Mouse (Mus musculus) erythroid progenitor cell, adult 5-6 weeks (primary cell): ENCODE results near the gene En1. TPM values are rescaled to one million over a fixed set of nuclear protein-coding genes. Genes with fewer than 3 reads are reported as not detected.
A peak's percentile ranks its signal among the peaks of the same experiment; 100 is the strongest.

Experiments used
- ATAC-seq: replicated peaks from 2 replicates; pipeline ENCODE4 v1.8.0; 2016; ENCODE audit warnings: moderate number of reproducible peaks, mild to moderate bottlenecking, moderate TSS enrichment, inconsistent platforms; ENCODE audit not compliant: poor library complexity, low FRiP score, severe bottlenecking
- total RNA-seq, 2 experiments: library from RNA; stranded (forward) in 1 of 2; stranded (reverse) in 1 of 2; fragments of 150-400 nt in 1 of 2; fragments of 186-747, 209-891 nt in 1 of 2; gene quantifications; 2 replicates each; pipeline versions ENCODE4 v1.2.3 to v1.2.4; 2015 to 2017; ENCODE audit warnings: low replicate concordance in 2 of 2

The En1 gene
- not detected in 2 replicates for total RNA-seq (2015; ENCODE audit: low replicate concordance)
- not detected in 2 replicates for total RNA-seq (2017; ENCODE audit: low replicate concordance)

- no peak for ATAC-seq
Observed at GRCm38 (mm10) chr1:120602031-120602730, at the start of gene En1. TSS of gene En1 (plus strand) at chr1:120602418.

- no peak for ATAC-seq
Observed at GRCm38 (mm10) chr1:120556926-120557846, 45.0 kb upstream of the En1 start.

- no peak for ATAC-seq
Observed at GRCm38 (mm10) chr1:120558341-120559285, 43.6 kb upstream of the En1 start.

GRCm38 (mm10) chr1:120559911-120560310 lies 42.3 kb upstream of the En1 start:
- ATAC-seq: no peak

- no peak for ATAC-seq
Observed at GRCm38 (mm10) chr1:120581306-120581705, 20.9 kb upstream of the En1 start.

GRCm38 (mm10) chr1:120585481-120585880 lies 16.7 kb upstream of the En1 start:
- ATAC-seq: no peak

GRCm38 (mm10) chr1:120586500-120587110 lies 15.6 kb upstream of the En1 start:
- ATAC-seq: no peak

GRCm38 (mm10) chr1:120587431-120587830 lies 14.8 kb upstream of the En1 start:
- no peak for ATAC-seq

- ATAC-seq: no peak
Observed at GRCm38 (mm10) chr1:120587960-120588359, 14.3 kb upstream of the En1 start.

- no peak for ATAC-seq
Observed at GRCm38 (mm10) chr1:120588362-120589027, 13.7 kb upstream of the En1 start.

GRCm38 (mm10) chr1:120593236-120593919 lies 8.8 kb upstream of the En1 start:
- ATAC-seq: no peak

- no peak for ATAC-seq
Observed at GRCm38 (mm10) chr1:120594603-120595002, 7.6 kb upstream of the En1 start.

GRCm38 (mm10) chr1:120595471-120596240 lies 6.6 kb upstream of the En1 start:
- 0 out of 2 replicates have a peak, but pooled peaks have one; percentile 19 for ATAC-seq

GRCm38 (mm10) chr1:120596319-120596718 lies 5.9 kb upstream of the En1 start:
- ATAC-seq: no peak

GRCm38 (mm10) chr1:120596784-120597183 lies 5.4 kb upstream of the En1 start:
- no peak for ATAC-seq

- ATAC-seq: no peak
Observed at GRCm38 (mm10) chr1:120597271-120597670, 4.9 kb upstream of the En1 start.

- ATAC-seq: no peak
Observed at GRCm38 (mm10) chr1:120598196-120598940, 3.9 kb upstream of the En1 start.
